Mouse (Mus musculus) olfactory bulb, adult 2 months (tissue): ENCODE measurements at regions not wholly inside any gene's neighbourhood (a gene's known extent, or its start where the extent isn't known, plus 50 kb on each side); places are given as distances from the start of the nearest gene placed in this dataset.

Experiments used
- CTCF ChIP-seq: fragments of 200-500 bp; IDR thresholded peaks from 2 replicates; pipeline ENCODE4 v1.5.1; 2012; ENCODE audit warnings: low read depth, mild to moderate bottlenecking, low read length, moderate library complexity; ENCODE audit not compliant: insufficient read depth
- POLR2A ChIP-seq: fragments of 200-500 bp; IDR thresholded peaks from 2 replicates; pipeline ENCODE4 v1.6.1; 2012; ENCODE audit warnings: mild to moderate bottlenecking, low read depth, low read length, moderate library complexity; ENCODE audit not compliant: insufficient read depth

GRCm38 (mm10) chr15:65549046-65549445, 534.3 kb upstream of the Gm21961 start:
- TF ChIP-seq POLR2A = no peak
- TF ChIP-seq CTCF = no peak
